Mouse (Mus musculus) kidney, embryonic 16.5 days (tissue): ENCODE measurements around the gene Upf2. TPM values are rescaled to one million over a fixed set of nuclear protein-coding genes. Genes with fewer than 3 reads are reported as not detected.

ENCODE experiments used
- ATAC-seq: fragments of 200-750 bp; cut with Nextera tagmentation; 2 replicates; pipeline ENCODE4 v1.8.0; 2017; ENCODE audit warnings: moderate TSS enrichment; ENCODE audit not compliant: low FRiP score, low TSS enrichment
- H3K27ac ChIP-seq: fragments of 300-500 bp; sonication (generic); 2 replicates; pipeline ENCODE4 v1.5.1; 2014; ENCODE audit warnings: low read length
- H3K27me3 ChIP-seq: fragments of 300-500 bp; sonication (generic); 2 replicates; pipeline ENCODE4 v1.6.1; 2014; ENCODE audit warnings: low read length, control low read depth, mixed read lengths; ENCODE audit not compliant: insufficient read depth
- H3K36me3 ChIP-seq: fragments of 300-500 bp; sonication (generic); 2 replicates; pipeline ENCODE4 v1.6.1; 2014; ENCODE audit warnings: low read length, control low read depth, mixed read lengths; ENCODE audit not compliant: insufficient read depth
- H3K4me1 ChIP-seq: fragments of 300-500 bp; sonication (generic); 2 replicates; pipeline ENCODE4 v1.6.1; 2014; ENCODE audit warnings: low read length, control low read depth, mixed read lengths; ENCODE audit not compliant: insufficient read depth
- H3K4me2 ChIP-seq: fragments of 300-500 bp; sonication (generic); replicated peaks from 2 replicates; pipeline ENCODE4 v1.6.1; 2014; ENCODE audit warnings: low read depth, low read length
- H3K4me3 ChIP-seq: fragments of 300-500 bp; sonication (generic); 2 replicates; pipeline ENCODE4 v1.5.1; 2014; ENCODE audit warnings: mild to moderate bottlenecking, low read length
- H3K9ac ChIP-seq: fragments of 300-500 bp; sonication (generic); replicated peaks from 2 replicates; pipeline ENCODE4 v1.6.1; 2014; ENCODE audit warnings: low read length
- H3K9me3 ChIP-seq: fragments of 300-500 bp; sonication (generic); 2 replicates; pipeline ENCODE4 v1.6.1; 2016; ENCODE audit warnings: low read length, control low read depth
- WGBS: fragments of 180-500 bp; shearing (Covaris S2); extraction: QIAGEN DNeasy Blood & Tissue Kit; methylation state at CpG from one replicate; pipeline ENCODE4 v1.1.7; 2014; 5-methylcytosine and 5-hydroxymethylcytosine counted together
- polyA plus RNA-seq: library from polyadenylated mRNA; unstranded; fragments of >200 nt; fragmentation: Nextera tagmentation; extraction: Ambion mirVana; gene quantifications from 2 replicates; pipeline ENCODE4 v1.2.1, GENCODE M21; 2015

The Upf2 gene
- polyA plus RNA-seq, 1 experiment from 2014 or later, result 11.0 TPM

DNA sequence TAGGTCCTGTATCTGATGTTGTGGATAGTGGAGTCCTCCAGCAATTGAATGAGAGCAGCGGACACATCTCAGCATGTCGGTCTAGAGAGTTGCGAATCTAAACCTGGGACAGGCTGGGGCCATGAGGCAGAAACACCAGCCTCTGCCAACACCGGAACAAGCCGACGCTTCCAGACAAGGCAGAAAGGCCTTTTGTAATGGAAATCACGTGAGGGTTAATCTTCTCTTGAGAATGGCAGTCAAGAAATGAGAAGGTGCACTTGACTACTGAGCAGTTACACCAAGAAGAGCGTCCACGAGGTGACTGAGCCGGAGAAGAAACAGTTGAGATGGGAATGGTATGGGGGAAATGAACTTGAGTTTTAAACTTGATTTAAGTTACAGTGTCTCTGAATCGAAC, 104.2 kb downstream of the Upf2 start:
- H3K36me3 ChIP-seq, result peaks cover 38% of the 10 kb centered on the region
- H3K4me1 ChIP-seq, result no peaks in the 10 kb centered on the region
- H3K27ac ChIP-seq, result no peak overlapping the region
- no peaks in the 10 kb centered on the region for H3K27me3 ChIP-seq
- H3K4me3 ChIP-seq, result no peak overlapping the region
- 96% methylated on average over 11 of the region's 11 CpGs for WGBS
- H3K4me2 ChIP-seq, result no peak overlapping the region
- H3K9me3 ChIP-seq, result no peaks in the 10 kb centered on the region
- no peak for ATAC-seq
- no peak overlapping the region for H3K9ac ChIP-seq

DNA sequence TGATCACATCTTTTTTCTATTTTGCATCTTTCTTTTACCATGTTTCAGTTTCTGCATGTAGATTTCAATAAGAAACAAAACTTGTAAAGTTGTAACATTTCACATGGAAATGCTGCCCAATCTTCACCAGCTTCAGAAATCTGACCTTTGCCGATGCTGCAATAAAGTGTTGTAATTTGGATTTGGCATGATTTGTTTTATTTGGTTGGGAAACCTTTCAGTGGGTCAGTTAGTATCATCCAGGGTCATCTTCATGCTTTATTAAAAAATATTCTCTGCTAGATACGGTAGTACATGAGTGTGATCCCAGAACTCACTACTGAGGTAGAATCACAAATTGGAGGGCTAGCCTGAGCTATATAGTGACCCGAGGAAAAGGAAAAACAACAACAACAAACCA, 105.2 kb downstream of the Upf2 start:
- no peak overlapping the region for H3K4me2 ChIP-seq
- WGBS, result 91% methylated on average over 3 of the region's 3 CpGs
- no peak overlapping the region for H3K9ac ChIP-seq
- H3K9me3 ChIP-seq, result no peaks in the 10 kb centered on the region
- no peaks in the 10 kb centered on the region for H3K27me3 ChIP-seq
- no peak overlapping the region for H3K4me3 ChIP-seq
- no peak for ATAC-seq
- peaks cover 29% of the 10 kb centered on the region for H3K36me3 ChIP-seq
- no peaks in the 10 kb centered on the region for H3K4me1 ChIP-seq
- no peak overlapping the region for H3K27ac ChIP-seq

DNA sequence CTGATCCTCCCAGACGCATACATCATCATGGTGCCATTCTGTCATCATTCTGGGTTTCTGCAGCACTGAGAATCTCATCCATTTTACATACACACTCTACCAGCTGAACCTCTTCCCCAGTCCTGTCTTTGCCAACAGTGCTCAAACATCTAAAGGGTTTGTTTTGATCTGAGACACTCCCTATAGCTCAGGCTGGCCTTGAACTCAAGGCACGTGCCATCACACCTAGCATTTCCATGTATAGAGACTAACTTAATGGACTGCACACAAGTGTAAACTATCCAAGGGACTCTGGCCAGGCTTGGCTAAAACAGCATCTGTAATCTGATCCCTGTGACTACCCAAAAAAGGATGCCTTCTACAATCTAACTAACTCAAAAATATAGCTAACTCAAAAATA, 108.0 kb downstream of the Upf2 start:
- no peaks in the 10 kb centered on the region for H3K4me1 ChIP-seq
- no peak overlapping the region for H3K9ac ChIP-seq
- ATAC-seq, result no peak
- no peak overlapping the region for H3K27ac ChIP-seq
- no peak overlapping the region for H3K4me3 ChIP-seq
- WGBS, result 75% methylated on average over 2 of the region's 2 CpGs
- no peak overlapping the region for H3K4me2 ChIP-seq
- H3K9me3 ChIP-seq, result no peaks in the 10 kb centered on the region
- H3K36me3 ChIP-seq, result peaks cover 14% of the 10 kb centered on the region
- no peaks in the 10 kb centered on the region for H3K27me3 ChIP-seq

GRCm38 (mm10) chr2:6060071-6060804, 109.0 kb downstream of the Upf2 start:
- Histone ChIP-seq H3K9ac (no peak overlapping the region), H3K27me3 (no peaks in the 10 kb centered on the region), H3K4me2 (no peak overlapping the region), H3K4me1 (no peaks in the 10 kb centered on the region), H3K4me3 (no peak overlapping the region), H3K36me3 (peaks cover 13% of the 10 kb centered on the region; the same call in 1 of the 2 replicates), H3K9me3 (no peaks in the 10 kb centered on the region), H3K27ac (no peak overlapping the region)
- WGBS, result 74% methylated on average over 10 of the region's 10 CpGs
- no peak for ATAC-seq

GRCm38 (mm10) chr2:6067341-6067740, 116.1 kb downstream of the Upf2 start:
- Histone ChIP-seq H3K4me3 (no peak overlapping the region), H3K27me3 (no peaks in the 10 kb centered on the region), H3K27ac (no peak overlapping the region), H3K9me3 (no peaks in the 10 kb centered on the region), H3K9ac (no peak overlapping the region), H3K36me3 (no peaks in the 10 kb centered on the region), H3K4me1 (peaks cover 8% of the 10 kb centered on the region; the same call in 1 of the 2 replicates), H3K4me2 (no peak overlapping the region)
- no peak for ATAC-seq
- 90% methylated on average over 6 of the region's 6 CpGs for WGBS

DNA sequence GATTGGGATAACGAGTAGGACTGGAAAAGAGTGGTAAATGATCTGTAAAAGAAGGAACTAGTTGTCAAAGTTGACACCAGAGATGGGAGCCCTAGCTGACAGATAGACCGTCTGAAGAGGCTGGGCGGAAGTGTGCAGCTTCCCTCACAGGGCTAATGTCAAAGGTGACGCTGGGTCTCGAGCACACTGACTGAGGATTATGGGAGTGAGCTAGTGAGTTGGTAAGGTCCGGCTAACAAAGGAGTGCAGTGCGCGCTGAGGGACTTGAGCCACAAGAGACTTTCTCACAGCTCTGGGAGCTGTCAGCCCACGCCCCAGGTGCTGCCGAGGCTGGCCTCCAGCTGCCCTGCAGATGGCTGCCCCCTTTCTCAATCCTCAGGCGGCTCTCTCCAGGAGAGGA, 119.7 kb downstream of the Upf2 start:
- no peaks in the 10 kb centered on the region for H3K36me3 ChIP-seq
- no peak overlapping the region for H3K4me3 ChIP-seq
- no peak for ATAC-seq
- H3K9ac ChIP-seq, result no peak overlapping the region
- H3K27me3 ChIP-seq, result no peaks in the 10 kb centered on the region
- WGBS, result 50% methylated on average over 11 of the region's 11 CpGs
- H3K27ac ChIP-seq, result no peak overlapping the region
- H3K4me1 ChIP-seq, result peaks cover 24% of the 10 kb centered on the region
- no peaks in the 10 kb centered on the region for H3K9me3 ChIP-seq
- H3K4me2 ChIP-seq, result no peak overlapping the region

GRCm38 (mm10) chr2:6071598-6072440, 120.5 kb downstream of the Upf2 start:
- Histone ChIP-seq H3K4me2 (no peak overlapping the region), H3K4me3 (no peak overlapping the region)

DNA sequence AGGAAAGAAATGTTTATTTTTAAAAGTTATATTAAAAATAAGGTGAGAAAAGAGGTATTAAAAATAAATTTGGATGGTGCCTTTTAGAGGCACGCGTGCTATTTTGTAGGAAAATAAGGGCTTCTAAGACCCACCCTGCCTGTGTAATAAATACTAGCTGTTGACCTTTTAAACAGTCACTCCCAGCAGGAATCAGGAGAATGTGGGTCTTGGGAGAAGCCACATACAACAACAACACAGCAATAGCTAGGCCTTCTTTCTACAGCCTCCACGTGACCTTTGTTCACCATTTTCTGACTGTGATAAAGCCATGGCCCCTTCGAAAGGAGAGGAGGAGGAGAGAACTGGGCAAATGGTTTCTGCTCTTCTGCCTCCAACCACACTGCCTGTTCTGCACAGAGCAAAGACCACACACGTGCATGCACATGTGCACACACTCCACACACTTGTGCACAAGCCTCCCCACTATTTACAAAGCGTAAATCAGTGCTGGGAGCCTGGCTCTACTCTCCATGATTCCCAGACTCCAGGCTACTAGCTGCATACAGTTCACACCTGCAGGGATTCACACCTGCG, 121.5 kb downstream of the Upf2 start:
- no peak overlapping the region for H3K27ac ChIP-seq
- no peak overlapping the region for H3K4me3 ChIP-seq
- peaks cover 24% of the 10 kb centered on the region for H3K4me1 ChIP-seq
- no peaks in the 10 kb centered on the region for H3K9me3 ChIP-seq
- H3K27me3 ChIP-seq, result no peaks in the 10 kb centered on the region
- no peaks in the 10 kb centered on the region for H3K36me3 ChIP-seq
- 50% methylated on average over 7 of the region's 7 CpGs for WGBS
- 0 out of 2 replicates have a peak, but pooled peaks have one; percentile 28 for ATAC-seq
- H3K9ac ChIP-seq, result no peak overlapping the region
- no peak overlapping the region for H3K4me2 ChIP-seq

More at GRCm38 (mm10) chr2:6071598-6072440, 120.5 kb downstream of the Upf2 start:
- Histone ChIP-seq H3K4me1 (peaks cover 24% of the 10 kb centered on the region), H3K9me3 (no peaks in the 10 kb centered on the region), H3K27me3 (no peaks in the 10 kb centered on the region), H3K36me3 (no peaks in the 10 kb centered on the region), H3K27ac (no peak overlapping the region), H3K9ac (no peak overlapping the region)
- 28% methylated on average over 11 of the region's 11 CpGs for WGBS
- no peak for ATAC-seq

GRCm38 (mm10) chr2:6074891-6075529, 123.7 kb downstream of the Upf2 start:
- Histone ChIP-seq H3K4me3 (no peak overlapping the region), H3K9ac (no peak overlapping the region), H3K27me3 (no peaks in the 10 kb centered on the region), H3K36me3 (no peaks in the 10 kb centered on the region), H3K4me2 (no peak overlapping the region), H3K4me1 (peaks cover 24% of the 10 kb centered on the region), H3K9me3 (no peaks in the 10 kb centered on the region), H3K27ac (peak overlapping the region; percentile 34; the same call in 1 of the 2 replicates)
- peak; percentile 79 for ATAC-seq
- WGBS, result 33% methylated on average over 10 of the region's 10 CpGs
